12 mouse cellular contexts compared by ENCODE assay signal in genomic region chrX:158976648-158977047, GRCm38 (mm10).
DNase-seq lines count a peak whose midpoint lies in the region; ATAC-seq lines count a peak whose summit lies in the region.
"Had no signal": no experiment of that assay in that cellular context is flagged by ENCODE, and none has a peak within 500 bp of the region (broad histone marks: within the 10 kb centered on the region; RNA-seq: fewer than 3 reads in every experiment).

No protein-coding gene starts in this region.

- no peaks in the 10 kb centered on the region for H3K4me1 ChIP-seq in midbrain, embryonic 15.5 days
- no peaks in the 10 kb centered on the region for H3K4me1 ChIP-seq in midbrain, embryonic 10.5 days

- H3K4me2 ChIP-seq in midbrain, embryonic 15.5 days, result no peak overlapping the region

- H3K9me3 ChIP-seq in midbrain, embryonic 15.5 days, result no peaks in the 10 kb centered on the region
- no peaks in the 10 kb centered on the region for H3K9me3 ChIP-seq in midbrain, embryonic 10.5 days (replicated peaks)
- H3K9me3 ChIP-seq: G1E had no signal

- H3K27ac ChIP-seq in midbrain, embryonic 15.5 days, result no peak overlapping the region
- H3K27ac ChIP-seq in midbrain, embryonic 10.5 days (replicated peaks), result no peak overlapping the region

- H3K4me3 ChIP-seq in midbrain, embryonic 15.5 days, result no peak overlapping the region
- H3K4me3 ChIP-seq in midbrain, embryonic 10.5 days, result no peak overlapping the region

- peak; percentile 39; the same call in 1 of the 2 replicates for ATAC-seq in midbrain, embryonic 15.5 days (replicated peaks)
- peak; percentile 44; the same call in 1 of the 2 replicates for ATAC-seq in megakaryocyte progenitor cell, adult 5-6 weeks (replicated peaks; ENCODE audit: poor library complexity)

- DNase-seq in gastrocnemius, adult 18-20 months (ENCODE audit: low spot score), result peak; percentile 7
- DNase-seq in gastrocnemius, adult 8-10 months (ENCODE audit: low spot score in 2 of 2), result no peak
- no peak for DNase-seq in midbrain, embryonic 10.5 days (ENCODE audit: low spot score)
- DNase-seq in cerebellum, postnatal 25 days, result peak; percentile 40 to 57
- DNase-seq in heart, adult 11 months, result no peak
- no peak for DNase-seq in B cell, adult 2 months
- DNase-seq: adrenal gland, postnatal 36 days; kidney, postnatal 10 days; thymus, postnatal 25 days had no signal

- WGBS in midbrain, embryonic 15.5 days, result 63% methylated on average over 5 of the region's 5 CpGs
- 67% methylated on average over 5 of the region's 5 CpGs for whole genome bisulfite sequencing in midbrain, embryonic 10.5 days

- no peaks in the 10 kb centered on the region for H3K27me3 ChIP-seq in midbrain, embryonic 15.5 days (replicated peaks)
- H3K27me3 ChIP-seq in midbrain, embryonic 10.5 days (ENCODE audit: low read depth, poor library complexity, severe bottlenecking), result peaks cover 31% of the 10 kb centered on the region; the same call in 1 of the 2 replicates

- H3K36me3 ChIP-seq in midbrain, embryonic 15.5 days (replicated peaks), result no peaks in the 10 kb centered on the region
- H3K36me3 ChIP-seq in midbrain, embryonic 10.5 days, result no peaks in the 10 kb centered on the region
- H3K36me3 ChIP-seq: G1E had no signal

- no peak overlapping the region for H3K9ac ChIP-seq in midbrain, embryonic 15.5 days

Comparison
In these comparisons a context has a peak if more than half of its experiments do, and no peak if none do; other contexts are left out.
1. DNase-seq: peak in gastrocnemius, adult 18-20 months (single experiment) and cerebellum, postnatal 25 days (2 of 2); none in gastrocnemius, adult 8-10 months (0 of 2), midbrain, embryonic 10.5 days (single experiment), heart, adult 11 months (single experiment) and B cell, adult 2 months (0 of 2).